Mouse (Mus musculus): Measurements from ENCODE around the gene Pef1. TPM values are rescaled to one million over a fixed set of nuclear protein-coding genes. Genes with fewer than 3 reads are reported as not detected.

Pef1 gene
- polyA plus RNA-seq, 1 experiment from 2014 or later = 68.0 TPM

DNA sequence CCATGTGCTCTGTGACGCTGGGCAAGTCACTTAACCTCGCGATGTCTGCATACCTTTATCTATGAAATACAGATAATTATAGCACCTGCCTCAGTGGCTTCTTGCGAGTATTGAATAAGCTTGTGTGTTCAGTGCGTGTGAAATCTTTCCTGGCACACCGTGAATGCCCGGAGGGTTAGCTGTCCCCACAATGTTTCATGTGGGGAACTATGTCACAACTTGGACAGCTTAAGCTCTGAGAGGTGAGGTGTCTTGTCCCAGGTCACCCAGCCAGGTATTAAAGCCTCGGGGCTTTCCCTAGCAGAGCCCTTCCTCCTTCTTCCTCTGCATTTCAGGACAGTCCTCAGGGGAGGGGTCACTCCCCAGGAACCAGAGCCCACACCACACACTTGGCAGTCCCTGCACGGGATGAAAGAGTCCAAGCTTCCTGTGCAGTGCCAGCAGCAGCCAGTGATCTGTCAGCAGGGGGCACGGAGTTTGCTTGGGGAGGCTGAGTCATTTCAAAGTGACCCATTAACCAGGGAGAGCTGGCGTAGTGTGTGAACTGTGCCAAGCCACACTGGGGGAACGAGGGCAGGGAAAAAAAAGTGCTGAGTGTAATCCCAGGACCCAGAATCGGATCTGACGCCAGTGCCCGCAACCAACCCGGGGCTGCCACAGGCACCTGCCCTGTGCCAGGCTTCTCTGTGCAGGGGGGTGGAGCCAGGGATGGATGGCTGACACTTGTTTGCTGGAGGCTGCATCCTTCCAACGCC is 27.4 kb upstream of the Pef1 start:
- no peak overlapping the region for H3K9ac ChIP-seq
- no peak overlapping the region for H3K4me2 ChIP-seq
- peaks cover 25% of the 10 kb centered on the region for H3K27me3 ChIP-seq
- no peak for ATAC-seq
- H3K36me3 ChIP-seq (ENCODE audit: poor library complexity, severe bottlenecking) = no peaks in the 10 kb centered on the region
- H3K4me1 ChIP-seq = peaks cover 41% of the 10 kb centered on the region
- H3K9me3 ChIP-seq (replicated peaks) = no peaks in the 10 kb centered on the region
- no peak overlapping the region for H3K4me3 ChIP-seq
- H3K27ac ChIP-seq = no peak overlapping the region
- whole genome bisulfite sequencing = 73% methylated on average over 17 of the region's 17 CpGs

DNA sequence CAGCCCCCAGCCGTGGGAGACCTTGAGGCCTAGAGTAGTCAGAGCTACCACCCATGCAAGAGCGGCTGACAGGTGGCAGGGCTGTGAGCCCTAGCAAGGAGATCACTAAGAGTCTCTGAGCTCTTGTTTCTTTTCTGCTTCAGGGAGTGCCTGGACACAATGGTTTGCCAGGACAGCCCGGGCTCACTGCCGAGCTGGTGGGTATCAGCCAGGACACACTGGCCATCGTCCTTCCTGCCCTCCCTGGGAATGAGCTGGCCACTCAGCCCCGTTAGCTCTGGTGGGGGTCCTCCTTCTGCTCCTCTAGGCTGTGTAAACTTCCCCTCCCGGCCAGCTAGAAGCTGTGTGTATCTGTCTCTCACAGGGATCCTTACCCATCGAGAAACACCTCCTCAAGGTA is 25.5 kb upstream of the Pef1 start:
- no peak overlapping the region for H3K27ac ChIP-seq
- peaks cover 54% of the 10 kb centered on the region for H3K4me1 ChIP-seq
- no peaks in the 10 kb centered on the region for H3K9me3 ChIP-seq (replicated peaks)
- H3K27me3 ChIP-seq = peaks cover 25% of the 10 kb centered on the region
- no peak overlapping the region for H3K4me2 ChIP-seq
- 0 out of 2 replicates have a peak overlapping the region, but pooled peaks have one; percentile 30 for H3K9ac ChIP-seq
- 34% methylated on average over 8 of the region's 8 CpGs for WGBS
- no peak overlapping the region for H3K4me3 ChIP-seq
- no peaks in the 10 kb centered on the region for H3K36me3 ChIP-seq (ENCODE audit: poor library complexity, severe bottlenecking)
- no peak for ATAC-seq

DNA sequence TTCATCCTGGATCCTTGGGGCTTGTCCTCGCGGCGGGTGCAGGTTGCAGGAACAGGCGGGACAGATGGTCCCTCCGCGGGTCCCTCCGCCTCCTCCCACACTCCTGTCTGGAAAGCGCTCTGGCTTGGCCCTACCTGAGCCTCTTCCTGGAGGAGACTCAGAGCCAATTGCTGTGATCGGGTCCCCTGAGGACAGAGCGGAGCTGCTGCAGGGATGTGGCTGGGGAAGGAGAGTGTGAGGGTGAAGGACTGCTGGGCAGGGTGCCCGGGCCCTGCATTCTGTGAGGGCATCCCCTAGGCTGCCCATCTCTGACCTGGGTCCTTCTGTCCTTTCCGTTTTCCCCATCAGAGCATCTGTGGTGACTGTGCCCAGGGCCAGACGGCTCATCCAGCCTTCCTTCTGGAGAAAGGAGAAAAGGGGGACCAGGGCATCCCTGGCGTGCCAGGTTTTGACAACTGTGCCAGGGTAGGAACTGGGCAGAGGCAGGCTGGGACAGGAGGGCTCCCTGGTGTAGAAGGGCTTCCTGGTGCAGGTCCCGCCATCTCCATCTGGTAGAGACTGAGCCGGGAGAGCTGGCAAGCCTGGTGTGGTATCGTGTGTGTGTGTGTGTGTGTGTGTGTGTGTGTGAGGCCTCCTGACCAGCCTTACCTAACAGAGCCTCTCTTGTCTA is 23.4 kb upstream of the Pef1 start:
- no peak; the same call in 1 of the 2 replicates for ATAC-seq
- no peak overlapping the region for H3K4me3 ChIP-seq
- peaks cover 64% of the 10 kb centered on the region for H3K4me1 ChIP-seq
- H3K27me3 ChIP-seq = peaks cover 25% of the 10 kb centered on the region
- no peak overlapping the region for H3K9ac ChIP-seq
- no peaks in the 10 kb centered on the region for H3K36me3 ChIP-seq (ENCODE audit: poor library complexity, severe bottlenecking)
- 52% methylated on average over 16 of the region's 17 CpGs for WGBS
- no peaks in the 10 kb centered on the region for H3K9me3 ChIP-seq (replicated peaks)
- no peak overlapping the region for H3K4me2 ChIP-seq
- H3K27ac ChIP-seq = peak overlapping the region; percentile 27

DNA sequence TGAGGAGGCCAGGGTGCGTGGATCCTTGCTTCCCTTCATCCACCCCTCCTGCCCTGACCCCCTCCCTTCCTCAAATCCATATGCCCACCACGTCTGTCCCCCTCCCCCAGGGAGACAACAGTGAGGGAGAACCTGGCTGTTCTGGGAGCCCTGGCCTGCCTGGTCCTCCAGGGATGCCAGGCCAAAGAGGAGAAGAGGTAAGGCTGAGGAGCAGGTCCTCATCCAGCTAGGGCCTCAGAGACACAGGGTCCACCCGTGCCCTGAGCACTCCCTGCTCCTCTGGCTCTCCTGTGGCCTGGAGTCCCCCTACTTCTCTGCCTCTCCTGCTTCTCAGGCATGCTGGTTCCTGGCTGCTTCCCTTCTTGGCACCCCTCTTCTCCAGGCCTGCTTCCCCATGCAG is 22.8 kb upstream of the Pef1 start:
- H3K27ac ChIP-seq = no peak overlapping the region; the same call in 1 of the 2 replicates
- H3K36me3 ChIP-seq (ENCODE audit: poor library complexity, severe bottlenecking) = no peaks in the 10 kb centered on the region
- H3K27me3 ChIP-seq = peaks cover 23% of the 10 kb centered on the region
- no peak for ATAC-seq
- WGBS = 49% methylated on average over 3 of the region's 3 CpGs
- no peaks in the 10 kb centered on the region for H3K9me3 ChIP-seq (replicated peaks)
- H3K4me2 ChIP-seq = no peak overlapping the region
- H3K4me3 ChIP-seq = no peak overlapping the region
- H3K4me1 ChIP-seq = peaks cover 69% of the 10 kb centered on the region
- H3K9ac ChIP-seq = no peak overlapping the region

DNA sequence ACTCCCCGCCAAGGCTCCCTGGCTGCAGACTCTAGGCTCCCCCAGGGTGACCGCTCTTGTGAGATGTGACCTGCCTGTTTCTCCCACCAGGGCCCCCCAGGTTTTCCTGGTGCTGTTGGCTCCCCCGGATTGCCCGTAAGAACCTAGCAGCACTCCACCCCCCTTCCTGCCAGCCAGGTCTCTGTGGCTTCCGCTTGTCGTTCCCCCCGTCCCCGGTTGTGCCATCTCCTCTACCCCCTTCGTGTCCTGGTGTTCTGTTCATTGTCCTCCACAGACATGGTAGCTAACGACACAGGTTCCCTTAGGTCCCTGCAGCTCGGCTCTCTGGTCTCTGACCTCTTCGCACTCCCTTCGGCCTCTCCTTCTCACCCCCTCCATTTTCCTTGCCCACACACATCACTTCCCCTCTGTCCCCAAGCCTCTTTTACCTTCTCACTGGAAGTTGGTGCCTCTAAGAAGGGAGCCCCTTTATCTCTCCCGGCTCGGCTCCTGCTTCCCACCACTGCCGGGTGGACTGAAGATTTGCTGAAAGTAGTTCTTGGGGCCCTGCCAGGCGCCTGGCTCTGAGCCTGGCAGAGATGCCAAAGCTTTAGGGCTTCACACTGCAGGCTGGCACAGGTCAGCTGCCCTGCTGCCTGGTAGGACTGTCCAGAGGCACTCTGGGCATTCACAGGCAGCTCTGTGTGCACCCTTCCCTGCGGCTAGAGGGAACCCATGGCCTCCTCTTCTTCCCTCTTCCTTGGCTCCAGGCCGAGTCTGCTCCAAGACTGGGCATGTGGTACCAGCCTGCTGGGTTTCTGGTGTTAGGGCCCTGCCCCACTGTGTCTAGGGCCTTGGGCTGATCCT is 20.8 kb upstream of the Pef1 start:
- H3K36me3 ChIP-seq (ENCODE audit: poor library complexity, severe bottlenecking) = no peaks in the 10 kb centered on the region
- H3K27me3 ChIP-seq = peaks cover 12% of the 10 kb centered on the region; the same call in 1 of the 2 replicates
- peak overlapping the region; percentile 7; the same call in 1 of the 2 replicates for H3K9ac ChIP-seq
- no peak overlapping the region for H3K4me3 ChIP-seq
- peak; percentile 74 for ATAC-seq
- H3K4me2 ChIP-seq = peak overlapping the region; percentile 10
- H3K4me1 ChIP-seq = peaks cover 51% of the 10 kb centered on the region
- peak overlapping the region; percentile 32; the same call in 1 of the 2 replicates for H3K27ac ChIP-seq
- WGBS = 59% methylated on average over 19 of the region's 19 CpGs
- no peaks in the 10 kb centered on the region for H3K9me3 ChIP-seq (replicated peaks)

DNA sequence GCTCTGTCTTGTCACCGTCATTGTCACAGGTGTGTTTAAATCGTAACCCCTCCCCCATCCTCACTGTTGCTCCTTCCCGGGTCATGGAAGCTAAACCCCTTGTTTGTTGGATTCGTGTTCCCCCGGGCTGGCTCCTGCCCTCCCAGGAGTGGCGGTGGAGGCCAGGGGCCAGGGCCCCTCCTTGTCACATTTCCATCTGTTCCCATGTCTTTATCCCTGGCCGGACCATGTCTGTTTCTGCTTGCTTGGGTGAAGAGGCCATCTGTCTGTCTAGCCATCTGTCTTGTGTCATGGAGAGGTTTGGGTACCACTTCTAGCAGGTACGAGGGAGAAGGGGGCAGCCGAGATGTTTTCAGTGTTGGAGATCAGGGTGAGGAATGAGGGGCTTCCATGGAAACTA is 20.1 kb upstream of the Pef1 start:
- peak overlapping the region; percentile 7; the same call in 1 of the 2 replicates for H3K9ac ChIP-seq
- WGBS = 54% methylated on average over 9 of the region's 9 CpGs
- ATAC-seq = no peak; the same call in 1 of the 2 replicates
- peaks cover 6% of the 10 kb centered on the region; the same call in 1 of the 2 replicates for H3K27me3 ChIP-seq
- H3K36me3 ChIP-seq (ENCODE audit: poor library complexity, severe bottlenecking) = no peaks in the 10 kb centered on the region
- H3K4me2 ChIP-seq = peak overlapping the region; percentile 10; the same call in 1 of the 2 replicates
- H3K27ac ChIP-seq = peak overlapping the region; percentile 32; the same call in 1 of the 2 replicates
- H3K9me3 ChIP-seq (replicated peaks) = no peaks in the 10 kb centered on the region
- H3K4me3 ChIP-seq = no peak overlapping the region
- H3K4me1 ChIP-seq = peaks cover 45% of the 10 kb centered on the region

DNA sequence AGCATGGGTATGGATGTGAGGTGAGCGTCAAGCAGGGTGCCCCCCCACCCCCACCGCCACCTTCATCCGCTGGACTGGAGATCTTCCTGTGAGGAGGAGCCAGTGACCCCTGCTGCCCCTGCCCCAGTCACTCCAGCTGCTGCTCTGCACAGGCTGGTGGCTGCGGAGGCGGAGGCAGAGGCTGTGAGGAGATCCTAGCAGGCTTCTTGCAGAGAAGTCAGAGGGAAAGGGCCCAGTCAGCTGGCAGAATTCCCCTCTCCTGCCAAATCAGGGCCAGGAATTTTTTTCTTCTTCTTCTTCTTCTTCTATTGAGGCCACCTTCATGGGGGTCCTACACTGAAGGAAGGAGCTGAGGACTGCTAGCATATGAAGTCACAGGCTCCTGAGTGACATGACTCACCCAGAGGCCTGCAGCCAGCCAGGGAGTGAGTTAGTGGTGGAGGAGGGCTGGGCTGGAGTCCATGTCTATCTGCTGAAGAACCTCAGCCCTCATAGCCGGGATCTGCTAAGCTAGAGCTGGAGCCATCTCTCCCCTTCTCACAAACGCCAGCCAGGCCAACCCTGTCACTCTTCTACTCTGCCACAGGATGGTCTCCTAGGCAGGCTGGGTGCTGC is 17.9 kb upstream of the Pef1 start:
- H3K9ac ChIP-seq = no peak overlapping the region; the same call in 1 of the 2 replicates
- H3K4me3 ChIP-seq = no peak overlapping the region
- no peak overlapping the region; the same call in 1 of the 2 replicates for H3K27ac ChIP-seq
- no peak for ATAC-seq
- no peaks in the 10 kb centered on the region for H3K36me3 ChIP-seq (ENCODE audit: poor library complexity, severe bottlenecking)
- H3K9me3 ChIP-seq (replicated peaks) = no peaks in the 10 kb centered on the region
- 56% methylated on average over 7 of the region's 7 CpGs for WGBS
- no peak overlapping the region for H3K4me2 ChIP-seq
- peaks cover 14% of the 10 kb centered on the region for H3K27me3 ChIP-seq
- H3K4me1 ChIP-seq = peaks cover 32% of the 10 kb centered on the region

DNA sequence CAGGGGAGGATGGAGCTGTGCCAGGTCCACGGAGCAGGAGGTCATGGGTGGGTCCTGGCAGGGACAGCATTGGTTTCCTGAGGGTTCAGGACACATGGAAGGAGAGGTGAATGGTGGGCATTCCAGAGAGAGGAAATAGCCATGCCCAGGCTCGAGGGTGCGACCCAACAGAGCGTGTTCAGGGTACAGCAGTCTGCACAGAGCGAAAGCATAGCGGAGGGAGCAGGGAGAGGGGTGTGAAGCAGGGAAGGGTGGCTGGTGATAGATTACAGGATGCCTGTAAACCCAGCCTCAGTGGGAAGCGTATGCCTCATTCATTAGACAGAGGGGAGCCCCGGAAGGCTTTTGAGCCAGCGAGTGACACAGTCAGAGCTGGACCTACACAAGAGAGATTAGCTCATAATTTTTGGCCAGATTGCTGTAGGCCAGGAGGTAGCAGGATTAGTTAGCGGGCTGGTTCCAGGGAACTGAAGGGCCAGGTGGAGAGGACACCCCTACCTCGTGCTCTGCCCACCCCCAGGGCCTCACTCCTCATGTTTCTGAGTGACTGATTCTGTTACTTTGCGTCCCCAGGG is 17.0 kb upstream of the Pef1 start:
- H3K36me3 ChIP-seq (ENCODE audit: poor library complexity, severe bottlenecking) = no peaks in the 10 kb centered on the region
- H3K4me2 ChIP-seq = no peak overlapping the region
- peak overlapping the region; percentile 21; the same call in 1 of the 2 replicates for H3K9ac ChIP-seq
- peaks cover 28% of the 10 kb centered on the region for H3K4me1 ChIP-seq
- H3K9me3 ChIP-seq (replicated peaks) = no peaks in the 10 kb centered on the region
- peaks cover 14% of the 10 kb centered on the region for H3K27me3 ChIP-seq
- ATAC-seq = no peak
- 65% methylated on average over 12 of the region's 12 CpGs for WGBS
- H3K27ac ChIP-seq = no peak overlapping the region
- no peak overlapping the region for H3K4me3 ChIP-seq

DNA sequence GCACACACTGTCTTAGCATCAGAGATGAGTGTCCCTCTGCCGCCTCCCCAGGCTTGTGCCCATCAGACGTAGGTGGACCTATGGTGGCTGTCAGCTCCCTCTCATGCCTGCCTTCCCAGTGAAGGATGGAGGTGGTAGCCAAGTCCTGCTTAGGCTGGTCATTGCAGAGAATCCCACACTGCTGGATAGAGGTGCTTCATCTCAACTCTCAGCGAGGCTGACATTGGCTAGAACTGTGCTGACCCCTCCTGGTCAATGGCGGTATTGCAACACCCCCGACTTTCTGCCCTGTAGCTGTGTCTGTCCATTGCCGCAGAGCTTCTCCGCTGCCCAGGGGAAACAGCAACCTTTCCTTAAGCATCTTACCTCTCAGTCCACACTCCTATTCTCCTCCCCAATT is 15.1 kb upstream of the Pef1 start:
- peaks cover 11% of the 10 kb centered on the region for H3K4me1 ChIP-seq
- H3K9ac ChIP-seq = no peak overlapping the region
- no peak overlapping the region for H3K4me2 ChIP-seq
- no peak overlapping the region for H3K4me3 ChIP-seq
- peaks cover 14% of the 10 kb centered on the region for H3K27me3 ChIP-seq
- no peaks in the 10 kb centered on the region for H3K36me3 ChIP-seq (ENCODE audit: poor library complexity, severe bottlenecking)
- H3K27ac ChIP-seq = no peak overlapping the region; the same call in 1 of the 2 replicates
- WGBS = 12% methylated on average over 7 of the region's 7 CpGs
- ATAC-seq = peak; percentile 82
- H3K9me3 ChIP-seq (replicated peaks) = no peaks in the 10 kb centered on the region

DNA sequence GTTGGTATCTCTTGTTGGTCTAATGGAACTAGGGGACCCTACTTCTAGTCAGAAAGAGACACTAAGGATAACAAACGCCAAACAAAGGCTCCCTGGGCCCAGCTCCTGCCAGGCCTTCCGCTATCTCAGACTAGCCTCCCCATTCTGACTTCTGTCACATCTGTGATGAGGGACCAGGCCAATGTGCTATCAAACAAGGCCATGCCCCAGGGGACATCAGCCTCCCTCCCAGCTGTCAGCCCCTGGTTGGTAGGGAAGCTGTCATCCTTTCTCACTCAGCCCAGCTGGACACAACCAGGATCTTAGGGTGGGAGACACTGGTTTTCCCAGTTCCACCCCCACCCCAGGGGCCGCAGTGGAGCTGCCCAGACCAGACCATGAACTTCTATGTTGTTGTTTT is 7.2 kb upstream of the Pef1 start:
- Histone ChIP-seq H3K4me2 (no peak overlapping the region), H3K9me3 (replicated peaks) (no peaks in the 10 kb centered on the region)

DNA sequence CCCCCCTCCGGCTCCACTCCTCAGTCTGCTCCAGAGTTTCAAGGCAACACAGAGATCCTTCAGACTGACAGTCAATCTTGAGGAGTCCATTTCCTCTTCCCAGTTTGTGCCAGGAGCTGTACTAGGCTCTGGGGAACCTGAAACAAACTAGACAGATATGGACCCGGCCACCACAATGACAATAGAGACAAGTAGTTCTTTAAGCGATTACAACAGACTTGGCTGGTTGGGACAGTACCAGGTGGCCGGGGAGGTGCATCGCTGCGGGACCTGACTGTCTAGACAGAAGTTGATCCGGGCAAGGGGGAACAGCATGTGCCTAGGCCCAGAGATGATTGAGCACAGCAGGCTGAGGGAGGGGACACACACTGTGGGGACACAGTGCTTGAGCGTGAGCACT is 1.2 kb upstream of the Pef1 start:
- Histone ChIP-seq H3K27me3 (peaks cover 28% of the 10 kb centered on the region), H3K4me2 (no peak overlapping the region), H3K9me3 (replicated peaks) (no peaks in the 10 kb centered on the region), H3K4me3 (no peak overlapping the region), H3K27ac (no peak overlapping the region), H3K4me1 (peaks cover 16% of the 10 kb centered on the region), H3K36me3 (ENCODE audit: poor library complexity, severe bottlenecking) (no peaks in the 10 kb centered on the region), H3K9ac (no peak overlapping the region)
- WGBS = 27% methylated on average over 8 of the region's 8 CpGs
- no peak for ATAC-seq

More for the DNA sequence above, 7.2 kb upstream of the Pef1 start:
- Histone ChIP-seq H3K4me1 (no peaks in the 10 kb centered on the region), H3K27ac (no peak overlapping the region), H3K27me3 (peaks cover 32% of the 10 kb centered on the region), H3K36me3 (ENCODE audit: poor library complexity, severe bottlenecking) (no peaks in the 10 kb centered on the region), H3K9ac (peak overlapping the region; percentile 12; the same call in 1 of the 2 replicates), H3K4me3 (no peak overlapping the region)
- no peak for ATAC-seq
- 33% methylated on average over 3 of the region's 3 CpGs for WGBS

Measured in forebrain, embryonic 13.5 days (tissue).